Mouse (Mus musculus) embryonic stem cell, embryonic (primary cell): Measurements from ENCODE around the gene Herc6.

Experiments used
- CTCF ChIA-PET, 4 experiments: fragments of 300-600 bp in 2 of 4; fragments of 350-600 bp in 2 of 4; sonication (Branson Sonifier 250); formaldehyde crosslinking; loops; one replicate each; lab custom pipeline; 2022; ENCODE audit warnings: inconsistent platforms in 2 of 4; lab: Charles Lee
- POLR2A ChIA-PET, 4 experiments: fragments of 300-600 bp in 2 of 4; fragments of 350-600 bp in 2 of 4; sonication (Branson Sonifier 250); formaldehyde crosslinking; loops; one replicate each; lab custom pipeline; 2022; ENCODE audit warnings: antibody characterized with exemption in 4 of 4, inconsistent platforms in 1 of 4; lab: Charles Lee

The Herc6 gene

GRCm38 (mm10) chr6:57702743-57703499, 122.1 kb downstream of the Herc6 start:
- POLR2A ChIA-PET = interaction anchor here (0.6 to 2.8 kb wide), 16 partner anchors 11 to 1490 kb away, joined by 3 to 51 read pairs (median 4); partner anchors contain the start of genes Pyurf (in 4 of the 4), Fkbp9 (in 1 of the 4), Ppm1k (in 1 of the 4) and Vopp1 (in 1 of the 4)
- CTCF ChIA-PET = interaction anchor here in 1 of 4 experiments (1.8 kb wide), 1 partner anchor 11 kb away, joined by 4 read pairs; the partner anchor contains the start of gene Pyurf

GRCm38 (mm10) chr6:57703703-57704102, 122.9 kb downstream of the Herc6 start:
- CTCF ChIA-PET = interaction anchor here in 1 of 4 experiments (1.8 kb wide), 1 partner anchor 12 kb away, joined by 4 read pairs; the partner anchor contains the start of gene Pyurf

GRCm38 (mm10) chr6:57706721-57707120, 125.9 kb downstream of the Herc6 start:
- ChIA-PET CTCF (no interaction called here), POLR2A (no interaction called here)

More at GRCm38 (mm10) chr6:57703703-57704102, 122.9 kb downstream of the Herc6 start:
- POLR2A ChIA-PET = interaction anchor here (0.6 to 2.8 kb wide), 9 partner anchors 10 to 1489 kb away, joined by 3 to 51 read pairs (median 4); partner anchors contain the start of genes Pyurf (in 3 of the 4), Ppm1k (in 1 of the 4) and Vopp1 (in 1 of the 4)

- ChIA-PET POLR2A (no interaction called here), CTCF (no interaction called here)
Measured at GRCm38 (mm10) chr6:57711726-57712125, 130.9 kb downstream of the Herc6 start.
